Mouse (Mus musculus): Measurements from ENCODE around the gene Rplp0. TPM values are rescaled to one million over a fixed set of nuclear protein-coding genes. Genes with fewer than 3 reads are reported as not detected.

The Rplp0 gene
- total RNA-seq, 2 experiments from 2014 or later: 400 to 410 TPM

DNA sequence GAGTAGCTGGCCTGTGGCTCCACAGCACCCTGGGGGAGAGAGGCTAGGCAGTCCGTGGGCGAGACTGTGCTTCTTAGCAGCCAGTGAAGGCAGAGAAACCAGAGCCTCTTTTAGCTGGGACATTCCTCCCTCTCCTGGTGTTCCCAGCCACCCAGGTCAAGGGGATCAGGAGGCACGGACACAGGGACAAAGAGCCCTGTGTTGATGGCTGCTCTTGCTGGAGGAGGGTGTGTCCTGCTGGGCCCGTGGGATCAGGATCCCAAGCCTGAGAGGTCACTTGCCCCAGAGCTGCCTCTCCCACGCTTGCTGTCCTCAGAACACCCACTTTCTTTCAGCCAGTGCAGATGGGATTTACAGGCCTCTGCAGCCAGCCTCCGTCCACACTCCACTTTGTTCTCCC, 12.3 kb upstream of the Rplp0 start:
- intact Hi-C loops (cut with DNase I): no loop called here
- DNase-seq (ENCODE audit: extremely low spot score in 1 of 2, low spot score in 2 of 2): no peak

GRCm38 (mm10) chr5:115547421-115547820, 11.8 kb upstream of the Rplp0 start:
- intact Hi-C loops (cut with DNase I): no loop called here
- DNase-seq (ENCODE audit: extremely low spot score in 1 of 2, low spot score in 2 of 2): no peak

- DNase-seq (ENCODE audit: extremely low spot score in 1 of 2, low spot score in 2 of 2): peak in 1 of 2 experiments; percentile 23
- intact Hi-C loops (cut with DNase I): no loop called here
Observed at GRCm38 (mm10) chr5:115548501-115549285, 10.6 kb upstream of the Rplp0 start.

- intact Hi-C loops (cut with DNase I): no loop called here
- peak in 1 of 2 experiments; percentile 31 for DNase-seq (ENCODE audit: extremely low spot score in 1 of 2, low spot score in 2 of 2)
Observed at GRCm38 (mm10) chr5:115550482-115551005, 8.7 kb upstream of the Rplp0 start.

DNA sequence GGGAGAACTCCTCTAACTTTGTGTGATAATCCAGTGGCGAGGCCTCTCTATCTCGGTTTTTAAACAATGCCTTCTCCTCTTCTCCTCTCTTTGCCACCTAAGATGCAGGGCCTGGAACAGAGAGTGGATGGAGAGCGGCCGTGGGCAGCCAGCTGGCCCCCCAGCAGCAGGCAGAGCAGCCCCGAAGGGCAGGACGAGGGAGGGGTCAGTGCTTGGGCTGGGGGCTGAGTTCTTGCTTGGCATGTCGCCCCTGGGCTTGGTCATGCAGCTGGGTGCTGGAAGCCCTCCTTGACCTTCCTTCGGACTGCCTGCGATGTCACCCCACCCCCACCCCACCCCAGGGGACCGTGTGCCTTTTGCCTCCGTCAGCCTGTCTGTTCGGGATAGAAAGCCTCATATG, 7.9 kb upstream of the Rplp0 start:
- peak in 1 of 2 experiments; percentile 34 for DNase-seq (ENCODE audit: extremely low spot score in 1 of 2, low spot score in 2 of 2)
- intact Hi-C loops (cut with DNase I): no loop called here

- intact Hi-C loops (cut with DNase I): no loop called here
- no peak for DNase-seq (ENCODE audit: extremely low spot score in 1 of 2, low spot score in 2 of 2)
Observed at GRCm38 (mm10) chr5:115551799-115552198, 7.5 kb upstream of the Rplp0 start.

DNA sequence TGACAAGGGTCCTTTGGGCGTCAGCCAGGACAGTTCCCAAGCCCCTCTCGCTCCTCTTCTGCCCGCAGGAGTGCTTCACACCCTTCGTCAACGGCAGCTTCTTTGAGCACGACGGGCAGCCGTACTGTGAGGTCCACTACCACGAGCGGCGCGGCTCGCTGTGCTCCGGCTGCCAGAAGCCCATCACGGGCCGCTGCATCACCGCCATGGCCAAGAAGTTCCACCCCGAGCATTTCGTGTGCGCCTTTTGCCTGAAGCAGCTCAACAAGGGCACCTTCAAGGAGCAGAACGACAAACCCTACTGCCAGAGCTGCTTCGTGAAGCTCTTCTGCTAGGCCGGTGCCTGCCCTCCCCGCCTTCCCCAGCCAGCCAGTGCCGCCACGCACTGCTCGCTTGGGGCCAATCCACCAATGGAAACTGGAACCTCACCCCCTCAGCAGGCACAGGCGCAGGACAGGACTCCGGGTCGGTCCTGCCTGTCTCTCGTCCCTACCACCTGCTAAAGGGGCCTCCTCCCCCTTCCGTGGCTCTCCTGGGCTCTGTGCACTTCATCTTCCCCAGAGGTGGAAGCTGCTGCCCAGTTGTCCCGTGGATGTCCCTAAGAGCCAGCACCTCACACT, 5.4 kb upstream of the Rplp0 start:
- DNase-seq (ENCODE audit: extremely low spot score in 1 of 2, low spot score in 2 of 2): peak in 1 of 2 experiments; percentile 20
- intact Hi-C loops (cut with DNase I): no loop called here

DNA sequence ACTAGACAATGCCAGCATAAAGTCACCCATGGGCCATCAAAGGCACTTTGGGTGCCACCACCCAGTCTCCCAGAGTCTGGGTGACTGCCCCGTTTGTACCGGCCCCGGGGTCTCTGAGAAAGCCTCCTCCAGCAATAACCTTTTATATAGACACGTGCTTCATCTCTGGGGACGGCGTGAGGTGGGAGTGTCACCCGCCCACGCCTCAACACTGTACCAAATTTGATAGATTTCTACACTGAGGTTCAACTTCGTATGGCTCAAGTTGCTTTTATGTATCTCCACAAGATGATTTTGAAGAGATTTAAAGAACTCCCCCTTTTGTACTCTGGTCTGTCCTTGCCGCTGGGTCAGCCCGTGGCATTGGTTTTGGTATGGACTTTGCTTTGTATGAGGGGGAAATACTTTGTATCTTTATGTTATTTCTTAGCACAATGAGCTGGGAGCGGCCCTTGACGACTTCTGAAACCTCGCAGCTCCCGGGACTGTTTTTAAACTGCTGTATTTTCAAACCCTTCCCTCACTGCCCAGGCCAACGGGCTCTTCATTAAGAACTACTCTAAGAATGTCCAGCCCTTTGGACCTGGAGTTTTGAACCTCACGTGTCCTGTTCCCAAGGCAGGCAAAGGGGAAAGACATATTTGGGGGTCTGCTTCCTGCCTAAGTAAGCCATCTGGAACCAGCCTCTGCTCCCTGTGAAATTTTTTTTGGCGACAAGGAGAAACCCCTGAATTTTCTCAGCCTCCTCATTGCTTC, 4.6 kb upstream of the Rplp0 start:
- no peak for DNase-seq (ENCODE audit: extremely low spot score in 1 of 2, low spot score in 2 of 2)
- intact Hi-C loops (cut with DNase I): loop anchor here (5.0 kb wide), 1 partner anchor 47 kb away; the partner anchor contains the start of gene Pxn

DNA sequence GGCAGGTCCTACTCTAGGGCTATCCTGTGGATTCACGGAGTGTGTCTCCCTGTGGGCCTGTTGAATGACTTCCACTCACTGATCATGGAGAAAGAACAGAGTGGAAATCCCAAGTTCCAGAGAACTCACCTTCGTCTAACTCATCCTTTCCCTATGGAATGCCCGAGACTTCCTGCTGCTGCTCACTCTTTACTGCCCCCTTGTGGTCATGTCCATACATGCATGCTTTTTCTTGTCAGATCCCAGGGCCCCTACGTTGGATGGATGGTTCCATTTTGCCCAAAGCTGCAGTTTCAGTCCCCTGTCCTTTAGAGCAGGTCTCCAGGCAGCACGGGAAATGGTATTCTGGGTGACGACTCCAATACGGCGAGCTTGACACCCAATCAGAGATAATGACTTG, 3.0 kb upstream of the Rplp0 start:
- intact Hi-C loops (cut with DNase I): loop anchor here (5.0 kb wide), 1 partner anchor 49 kb away; the partner anchor contains the start of gene Pxn
- DNase-seq (ENCODE audit: extremely low spot score in 1 of 2, low spot score in 2 of 2): peak; percentile 71 to 78

DNA sequence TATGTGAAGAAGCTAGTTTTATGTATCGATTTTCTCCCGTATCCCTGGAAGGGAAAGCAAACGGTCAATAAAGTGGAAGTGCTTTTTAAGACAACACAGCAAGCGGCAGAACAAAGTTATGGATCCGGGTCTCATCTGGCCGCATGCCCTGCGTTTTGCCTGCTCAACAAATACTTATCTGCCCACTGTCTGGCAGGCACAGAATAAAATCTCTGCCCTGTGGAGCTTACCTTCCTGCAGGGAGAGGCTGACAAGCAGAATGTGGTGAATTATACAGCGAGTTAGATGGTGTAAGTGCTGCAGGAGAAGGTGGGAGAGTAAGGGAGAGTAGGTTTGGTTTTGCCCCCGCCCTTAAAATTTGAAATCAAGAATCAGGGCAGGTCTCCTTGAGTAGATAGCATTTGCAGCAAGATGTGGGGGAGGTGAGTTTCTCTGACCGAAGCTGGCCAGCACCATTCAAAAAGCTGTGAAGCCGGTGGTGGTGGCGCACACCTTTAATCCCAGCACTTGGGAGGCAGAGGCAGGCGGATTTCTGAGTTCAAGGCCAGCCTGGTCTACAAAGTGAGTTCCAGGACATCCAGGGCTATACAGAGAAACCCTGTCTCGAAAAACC, 979 bp upstream of the Rplp0 start:
- intact Hi-C loops (cut with DNase I): loop anchor here (5.0 kb wide), 1 partner anchor 51 kb away; the partner anchor contains the start of gene Pxn
- peak in 1 of 2 experiments; percentile 23 for DNase-seq (ENCODE audit: extremely low spot score in 1 of 2, low spot score in 2 of 2)

DNA sequence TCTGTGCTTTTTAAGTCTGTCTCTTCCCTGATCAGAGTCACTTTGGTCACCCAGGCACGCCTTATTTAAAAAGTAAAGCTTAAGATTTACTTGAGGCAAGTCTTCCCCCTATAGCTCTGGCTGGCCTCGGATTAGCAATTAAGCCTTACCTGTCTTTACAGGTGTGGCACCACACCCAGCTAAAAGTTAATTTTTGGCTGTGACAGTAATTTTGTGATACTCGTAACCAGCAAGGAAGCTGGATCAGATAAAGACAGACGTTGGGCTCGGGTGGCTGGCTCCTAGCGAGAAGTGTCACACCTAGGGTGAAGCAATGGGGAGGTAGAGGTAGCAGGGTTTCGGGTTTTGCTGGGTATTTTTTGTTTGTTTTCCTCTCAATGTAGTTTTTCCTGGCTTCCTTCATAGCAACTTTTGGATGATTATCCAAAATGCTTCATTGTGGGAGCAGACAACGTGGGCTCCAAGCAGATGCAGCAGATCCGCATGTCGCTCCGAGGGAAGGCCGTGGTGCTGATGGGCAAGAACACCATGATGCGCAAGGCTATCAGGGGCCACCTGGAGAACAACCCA, 1.2 kb downstream of the Rplp0 start:
- intact Hi-C loops (cut with DNase I): no loop called here
- DNase-seq (ENCODE audit: extremely low spot score in 1 of 2, low spot score in 2 of 2): no peak

DNA sequence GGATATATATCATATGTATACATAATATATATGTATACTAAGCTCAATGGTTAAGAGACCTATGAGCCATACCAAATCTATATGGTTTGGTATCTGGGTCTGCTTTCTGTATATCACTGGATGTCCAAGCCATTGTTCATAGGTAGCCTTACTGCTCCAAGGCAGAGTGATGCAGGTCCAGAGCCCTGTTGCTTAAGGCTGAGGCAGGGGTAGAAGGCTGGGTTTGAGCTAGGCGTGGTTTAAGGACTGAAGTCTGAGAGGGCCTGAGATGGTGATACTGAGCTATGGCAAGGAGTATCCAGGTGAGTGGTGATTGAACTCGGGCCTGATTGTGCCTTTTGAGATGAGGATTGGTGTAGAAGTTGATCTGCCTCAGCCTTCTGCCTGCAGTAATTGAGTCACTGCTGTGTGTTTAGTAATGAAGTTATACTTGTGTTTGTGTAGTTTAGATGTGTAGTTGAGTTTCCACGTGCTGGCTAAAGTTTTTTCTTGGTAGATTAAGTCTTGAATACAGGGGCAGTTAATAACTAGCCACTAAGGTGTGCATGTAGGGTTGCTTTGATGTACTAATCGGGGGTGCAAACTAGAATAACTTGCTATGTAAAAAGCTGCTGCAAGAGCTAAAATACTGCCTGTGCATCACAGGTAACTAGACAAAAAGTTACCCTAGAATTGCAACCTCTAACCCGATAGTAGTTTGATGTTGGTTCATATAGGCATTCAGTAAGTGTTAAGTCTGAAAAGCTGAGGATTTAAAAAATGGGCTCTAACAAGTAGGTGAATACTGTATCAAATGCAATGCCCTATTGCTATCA, 4.7 kb downstream of the Rplp0 start:
- intact Hi-C loops (cut with DNase I): no loop called here

DNA sequence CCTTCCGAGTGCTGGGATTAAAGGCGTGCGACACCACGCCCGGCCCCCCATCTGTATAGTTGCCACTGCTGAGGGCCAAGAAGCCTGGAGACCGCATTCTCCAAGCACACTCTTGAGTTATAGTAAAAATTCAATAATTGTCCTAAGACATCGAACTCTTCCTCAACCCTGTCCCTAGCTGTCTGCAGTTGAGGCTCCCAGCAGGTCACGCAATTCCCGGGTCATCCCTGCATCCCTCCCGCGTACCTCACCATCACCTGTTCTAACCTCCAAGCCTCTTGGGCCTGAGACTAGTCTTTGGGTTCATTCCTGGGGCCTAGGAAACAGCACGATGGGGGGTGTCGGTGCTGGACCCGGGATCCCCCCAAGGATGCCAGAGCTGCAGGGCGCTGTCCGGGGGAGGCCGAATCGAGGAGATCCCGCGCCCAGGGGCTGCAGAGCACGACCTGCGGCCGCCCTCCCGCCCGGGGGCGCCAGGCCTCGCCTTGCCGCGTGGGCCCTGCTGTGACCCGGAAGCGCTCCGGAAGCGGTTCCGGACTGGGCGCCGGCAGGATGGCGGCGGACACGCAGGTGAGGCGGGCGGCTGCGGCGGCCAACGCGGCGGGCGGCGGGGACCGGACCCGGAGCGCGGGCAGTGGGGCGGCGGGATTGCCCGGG, 5.6 kb downstream of the Rplp0 start, which contains the start of gene Gcn1l1:
Gene Gcn1l1 (plus strand): TSS at position 518 of the 657 bp plus-strand sequence.
- intact Hi-C loops (cut with DNase I): no loop called here
- peak; percentile 46 to 88 for DNase-seq (ENCODE audit: extremely low spot score in 1 of 2, low spot score in 2 of 2)

More for the DNA sequence above, 4.7 kb downstream of the Rplp0 start:
- no peak for DNase-seq (ENCODE audit: extremely low spot score in 1 of 2, low spot score in 2 of 2)

GRCm38 (mm10) chr5:115565403-115565802, 6.1 kb downstream of the Rplp0 start:
- peak in 1 of 2 experiments; percentile 54 for DNase-seq (ENCODE audit: extremely low spot score in 1 of 2, low spot score in 2 of 2)
- intact Hi-C loops (cut with DNase I): no loop called here

DNA sequence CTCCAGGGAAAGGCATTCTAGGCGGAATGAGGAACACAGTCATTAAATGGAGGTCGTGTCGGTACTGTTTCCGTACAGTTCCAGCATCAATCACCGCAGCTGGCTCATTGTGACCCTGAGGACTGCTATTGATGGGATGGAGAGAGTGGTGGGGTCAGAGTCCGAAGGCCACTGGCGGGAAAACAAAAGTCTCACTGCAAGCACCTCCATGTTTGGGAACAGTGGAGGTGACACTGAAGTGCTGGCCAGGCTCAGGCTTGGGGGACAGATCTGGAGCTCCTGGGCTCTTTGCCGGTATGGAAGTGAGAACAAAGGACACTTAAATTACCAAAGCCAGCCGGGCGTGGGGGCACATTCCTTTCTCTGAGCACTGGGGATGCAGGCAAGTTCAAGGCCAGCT, 9.4 kb downstream of the Rplp0 start:
- DNase-seq (ENCODE audit: extremely low spot score in 1 of 2, low spot score in 2 of 2): no peak
- intact Hi-C loops (cut with DNase I): no loop called here

GRCm38 (mm10) chr5:115569308-115569707, 10.0 kb downstream of the Rplp0 start:
- no peak for DNase-seq (ENCODE audit: extremely low spot score in 1 of 2, low spot score in 2 of 2)
- intact Hi-C loops (cut with DNase I): no loop called here

DNA sequence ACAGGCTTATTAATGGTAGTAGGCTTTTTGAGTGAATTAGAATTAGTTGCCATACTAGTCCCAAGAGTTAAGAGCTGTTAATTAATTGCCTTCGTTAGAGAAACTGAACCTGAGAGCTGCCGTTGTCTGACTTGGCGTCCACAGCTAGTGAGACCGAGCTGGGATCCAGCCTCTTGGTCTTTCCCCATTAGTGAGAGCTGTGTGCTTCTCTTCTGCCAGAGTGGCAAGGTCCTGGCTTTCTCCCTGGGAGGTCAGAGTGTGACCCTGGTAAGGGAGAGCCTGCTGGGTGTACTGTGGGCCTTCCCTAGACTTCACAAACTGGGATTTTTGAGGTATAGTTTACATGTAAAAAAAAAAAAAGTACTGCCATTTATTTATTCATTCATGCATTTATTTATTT, 10.5 kb downstream of the Rplp0 start:
- no peak for DNase-seq (ENCODE audit: extremely low spot score in 1 of 2, low spot score in 2 of 2)
- intact Hi-C loops (cut with DNase I): no loop called here

Measured in left cerebral cortex, postnatal 10 days (tissue).